Mouse (Mus musculus): ENCODE measurements around the gene Chchd6. TPM values are rescaled to one million over a fixed set of nuclear protein-coding genes. Genes with fewer than 3 reads are reported as not detected.
A peak's percentile ranks its signal among the peaks of the same experiment; 100 is the strongest.

Gene Chchd6
- polyA plus RNA-seq, 1 experiment from 2014 or later, result 51.1 TPM

- no peaks in the 10 kb centered on the region for H3K27me3 ChIP-seq (ENCODE audit: insufficient read depth, poor library complexity, severe bottlenecking)
- H3K36me3 ChIP-seq, result no peaks in the 10 kb centered on the region
- H3K9me3 ChIP-seq, result no peaks in the 10 kb centered on the region
- H3K4me1 ChIP-seq, result peaks cover 6% of the 10 kb centered on the region; the same call in 1 of the 2 replicates
- WGBS, result 76% methylated on average over 1 of the region's 1 CpGs
- no peak overlapping the region for H3K4me3 ChIP-seq
- H3K27ac ChIP-seq, result no peak overlapping the region
- DNase-seq (ENCODE audit: low spot score), result no peak
Measured at GRCm38 (mm10) chr6:89489533-89489932, 105.9 kb downstream of the Chchd6 start.

GRCm38 (mm10) chr6:89486055-89486454 is 109.4 kb downstream of the Chchd6 start:
- WGBS, result 41% methylated on average over 4 of the region's 4 CpGs
- H3K36me3 ChIP-seq, result no peaks in the 10 kb centered on the region
- H3K4me1 ChIP-seq, result peaks cover 6% of the 10 kb centered on the region; the same call in 1 of the 2 replicates
- H3K4me3 ChIP-seq, result no peak overlapping the region
- no peak for DNase-seq (ENCODE audit: low spot score)
- no peaks in the 10 kb centered on the region for H3K27me3 ChIP-seq (ENCODE audit: insufficient read depth, poor library complexity, severe bottlenecking)
- no peak overlapping the region for H3K27ac ChIP-seq
- H3K9me3 ChIP-seq, result no peaks in the 10 kb centered on the region

DNA sequence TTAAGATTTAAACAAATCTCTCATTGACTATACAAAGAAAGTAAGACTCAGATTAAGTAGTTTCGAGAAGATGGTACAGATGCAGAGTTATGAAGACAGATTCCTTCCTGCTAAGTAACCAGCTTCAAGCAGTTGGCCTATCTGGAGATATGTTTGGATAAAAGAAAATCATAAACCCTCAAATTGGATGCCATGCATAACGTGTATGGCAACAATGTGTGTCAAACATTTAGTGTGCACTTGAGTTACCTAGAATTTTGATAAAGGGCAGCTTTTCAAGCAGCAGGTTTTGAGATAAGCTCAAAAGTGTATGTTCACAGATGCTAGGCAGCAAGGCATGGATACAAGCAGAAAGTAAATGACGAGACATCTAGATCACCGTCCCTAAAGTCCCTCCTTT is 114.3 kb downstream of the Chchd6 start:
- Histone ChIP-seq H3K9me3 (no peaks in the 10 kb centered on the region), H3K27me3 (ENCODE audit: insufficient read depth, poor library complexity, severe bottlenecking) (no peaks in the 10 kb centered on the region), H3K27ac (no peak overlapping the region), H3K4me3 (no peak overlapping the region), H3K4me1 (peaks cover 6% of the 10 kb centered on the region; the same call in 1 of the 2 replicates), H3K36me3 (no peaks in the 10 kb centered on the region)
- no peak for DNase-seq (ENCODE audit: low spot score)
- 70% methylated on average over 4 of the region's 4 CpGs for WGBS

DNA sequence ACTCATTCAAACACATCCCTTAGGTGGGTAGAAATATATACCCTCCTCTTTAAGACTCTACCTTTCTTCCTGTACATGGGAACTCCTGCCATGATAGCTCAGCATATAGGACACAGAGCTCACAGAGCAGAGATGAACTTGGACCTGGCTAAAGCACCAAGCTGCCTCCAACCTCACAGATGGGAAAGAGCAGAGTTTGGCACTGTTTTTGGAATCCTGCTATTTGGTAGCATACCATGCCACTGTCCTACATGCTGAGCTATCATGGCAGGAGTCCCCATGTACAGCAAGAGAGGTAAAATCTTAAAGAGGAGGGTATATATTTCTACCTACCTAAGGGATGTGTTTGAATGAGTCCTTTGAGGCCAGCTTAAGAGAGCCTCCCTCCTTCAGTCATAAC is 127.5 kb downstream of the Chchd6 start:
- no peaks in the 10 kb centered on the region for H3K27me3 ChIP-seq (ENCODE audit: insufficient read depth, poor library complexity, severe bottlenecking)
- no peak for DNase-seq (ENCODE audit: low spot score)
- H3K4me1 ChIP-seq, result peaks cover 23% of the 10 kb centered on the region
- H3K9me3 ChIP-seq, result no peaks in the 10 kb centered on the region
- H3K36me3 ChIP-seq, result no peaks in the 10 kb centered on the region
- no peak overlapping the region for H3K27ac ChIP-seq
- H3K4me3 ChIP-seq, result no peak overlapping the region

GRCm38 (mm10) chr6:89467290-89467689 is 128.2 kb downstream of the Chchd6 start:
- Histone ChIP-seq H3K27ac (no peak overlapping the region), H3K27me3 (ENCODE audit: insufficient read depth, poor library complexity, severe bottlenecking) (no peaks in the 10 kb centered on the region), H3K9me3 (no peaks in the 10 kb centered on the region), H3K4me1 (peaks cover 23% of the 10 kb centered on the region), H3K4me3 (no peak overlapping the region), H3K36me3 (no peaks in the 10 kb centered on the region)
- no peak for DNase-seq (ENCODE audit: low spot score)
- WGBS, result 84% methylated on average over 9 of the region's 9 CpGs

DNA sequence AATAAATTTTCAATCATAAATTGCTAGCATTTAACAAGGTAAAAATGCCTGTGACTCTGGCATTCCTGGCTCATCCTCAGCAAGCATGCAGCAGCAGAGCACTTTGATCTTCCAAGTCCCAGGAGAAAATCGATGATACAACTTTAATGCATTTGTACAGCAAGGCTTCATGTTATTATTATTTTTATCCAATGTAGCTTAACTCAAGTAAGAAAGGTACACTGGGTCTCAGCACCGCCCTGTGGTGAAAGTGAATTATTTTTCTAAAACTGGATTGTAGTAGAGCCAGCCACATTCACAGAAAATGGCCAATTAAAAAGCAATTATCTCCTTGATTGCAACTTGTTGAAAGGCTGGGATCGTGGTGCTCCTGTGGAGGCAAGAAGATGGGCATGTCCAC is 128.6 kb downstream of the Chchd6 start:
- Histone ChIP-seq H3K4me3 (no peak overlapping the region), H3K9me3 (no peaks in the 10 kb centered on the region), H3K36me3 (no peaks in the 10 kb centered on the region), H3K4me1 (peaks cover 26% of the 10 kb centered on the region), H3K27me3 (ENCODE audit: insufficient read depth, poor library complexity, severe bottlenecking) (no peaks in the 10 kb centered on the region), H3K27ac (no peak overlapping the region)
- WGBS, result 77% methylated on average over 3 of the region's 3 CpGs
- DNase-seq (ENCODE audit: low spot score), result no peak

DNA sequence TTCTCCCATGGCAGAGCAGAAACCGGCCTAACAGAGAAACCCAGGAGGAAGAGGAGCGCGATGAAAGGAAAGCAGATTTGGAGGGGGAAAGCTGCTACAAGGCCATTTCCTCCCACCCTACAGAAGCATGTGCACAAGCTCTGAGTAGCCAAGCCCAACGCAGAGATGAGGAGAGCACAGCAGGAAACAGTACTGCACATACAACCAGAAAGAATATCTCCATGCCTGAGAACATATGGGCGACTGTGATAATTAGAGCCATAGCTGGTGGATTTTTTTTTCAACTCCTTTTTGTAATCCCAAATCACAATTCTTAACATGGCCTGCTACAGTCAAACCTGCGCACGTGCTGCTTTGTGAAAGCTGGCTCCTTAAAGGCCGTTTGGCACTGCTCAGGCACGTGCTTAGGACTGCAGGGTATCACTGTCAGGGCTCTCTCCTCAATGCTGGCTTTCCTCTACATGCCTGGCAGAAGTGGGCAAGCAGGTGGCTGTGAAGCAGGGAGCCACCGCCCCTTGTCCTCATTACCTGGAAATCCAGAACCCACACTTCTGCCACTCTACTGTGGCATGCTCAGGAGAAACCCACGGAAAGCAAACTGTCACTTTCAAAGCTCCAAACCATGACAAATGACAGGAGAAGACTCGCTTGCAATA is 129.3 kb downstream of the Chchd6 start:
- Histone ChIP-seq H3K27me3 (ENCODE audit: insufficient read depth, poor library complexity, severe bottlenecking) (no peaks in the 10 kb centered on the region), H3K4me1 (peaks cover 29% of the 10 kb centered on the region), H3K4me3 (no peak overlapping the region), H3K27ac (peak overlapping the region; percentile 16; the same call in 1 of the 2 replicates), H3K36me3 (no peaks in the 10 kb centered on the region), H3K9me3 (no peaks in the 10 kb centered on the region)
- peak; percentile 61 for DNase-seq (ENCODE audit: low spot score)
- WGBS, result 74% methylated on average over 12 of the region's 12 CpGs

GRCm38 (mm10) chr6:89462223-89462760 is 133.2 kb downstream of the Chchd6 start:
- H3K36me3 ChIP-seq, result no peaks in the 10 kb centered on the region
- peaks cover 11% of the 10 kb centered on the region for H3K4me1 ChIP-seq
- H3K27me3 ChIP-seq (ENCODE audit: insufficient read depth, poor library complexity, severe bottlenecking), result no peaks in the 10 kb centered on the region
- no peak overlapping the region for H3K4me3 ChIP-seq
- 94% methylated on average over 2 of the region's 2 CpGs for WGBS
- H3K27ac ChIP-seq, result no peak overlapping the region
- H3K9me3 ChIP-seq, result no peaks in the 10 kb centered on the region
- DNase-seq (ENCODE audit: low spot score), result no peak

GRCm38 (mm10) chr6:89461250-89462222 is 133.9 kb downstream of the Chchd6 start:
- 76% methylated on average over 9 of the region's 9 CpGs for WGBS
- H3K27me3 ChIP-seq (ENCODE audit: insufficient read depth, poor library complexity, severe bottlenecking), result no peaks in the 10 kb centered on the region
- no peak overlapping the region for H3K27ac ChIP-seq

DNA sequence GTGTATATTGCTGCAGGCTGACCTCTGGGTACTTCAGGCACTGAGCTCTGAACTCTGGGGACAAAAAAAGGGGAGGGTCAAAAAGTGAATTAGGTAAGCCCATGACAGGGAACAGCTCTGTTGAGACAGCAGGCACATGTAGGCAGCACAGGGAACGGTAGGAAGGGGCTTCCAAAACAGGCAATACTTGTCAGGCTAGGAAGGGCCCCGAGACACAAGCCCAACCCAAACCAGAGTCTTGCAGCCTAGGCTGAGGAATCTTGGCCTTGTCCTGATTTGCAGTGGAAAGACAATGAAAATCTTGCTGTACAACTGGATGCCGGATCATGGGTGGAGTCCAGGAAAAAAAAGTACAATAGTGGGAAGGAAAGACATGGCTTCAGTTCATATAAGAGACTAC is 135.8 kb downstream of the Chchd6 start:
- Histone ChIP-seq H3K4me3 (no peak overlapping the region), H3K36me3 (no peaks in the 10 kb centered on the region), H3K4me1 (peaks cover 30% of the 10 kb centered on the region), H3K27me3 (ENCODE audit: insufficient read depth, poor library complexity, severe bottlenecking) (no peaks in the 10 kb centered on the region), H3K27ac (no peak overlapping the region), H3K9me3 (no peaks in the 10 kb centered on the region)
- WGBS, result 64% methylated on average over 3 of the region's 3 CpGs
- DNase-seq (ENCODE audit: low spot score), result peak; percentile 61

More at GRCm38 (mm10) chr6:89461250-89462222, 133.9 kb downstream of the Chchd6 start:
- Histone ChIP-seq H3K36me3 (no peaks in the 10 kb centered on the region), H3K4me1 (peaks cover 15% of the 10 kb centered on the region), H3K9me3 (no peaks in the 10 kb centered on the region), H3K4me3 (no peak overlapping the region)
- DNase-seq (ENCODE audit: low spot score), result peak; percentile 58

DNA sequence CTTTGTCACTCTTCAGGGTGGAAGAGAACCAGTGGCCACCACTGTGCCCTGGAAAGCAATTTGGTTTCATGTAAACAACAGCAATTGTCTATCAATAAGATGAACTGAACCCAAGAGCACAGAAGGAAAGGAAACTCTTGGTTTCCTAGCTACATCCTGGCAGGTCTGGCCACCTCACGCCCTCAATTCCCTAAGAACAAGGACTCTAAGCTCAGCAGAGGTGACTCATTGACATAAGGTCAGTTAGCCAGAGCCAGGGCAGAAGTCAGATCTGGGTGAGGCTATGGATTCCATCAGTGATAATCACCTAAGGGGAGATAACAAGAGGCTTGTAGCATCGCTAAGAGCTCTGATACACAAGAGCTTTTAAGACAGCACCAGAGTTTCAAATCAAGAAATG is 137.9 kb downstream of the Chchd6 start:
- no peaks in the 10 kb centered on the region for H3K9me3 ChIP-seq
- H3K4me1 ChIP-seq, result peaks cover 47% of the 10 kb centered on the region
- no peaks in the 10 kb centered on the region for H3K27me3 ChIP-seq (ENCODE audit: insufficient read depth, poor library complexity, severe bottlenecking)
- no peaks in the 10 kb centered on the region for H3K36me3 ChIP-seq
- WGBS, result 34% methylated on average over 2 of the region's 2 CpGs
- no peak overlapping the region for H3K27ac ChIP-seq
- DNase-seq (ENCODE audit: low spot score), result no peak
- H3K4me3 ChIP-seq, result no peak overlapping the region

- Histone ChIP-seq H3K4me1 (peaks cover 46% of the 10 kb centered on the region), H3K9me3 (no peaks in the 10 kb centered on the region), H3K36me3 (no peaks in the 10 kb centered on the region), H3K27ac (peak overlapping the region; percentile 69; the same call in 1 of the 2 replicates), H3K4me3 (no peak overlapping the region), H3K27me3 (ENCODE audit: insufficient read depth, poor library complexity, severe bottlenecking) (no peaks in the 10 kb centered on the region)
- DNase-seq (ENCODE audit: low spot score), result no peak
- WGBS, result 53% methylated on average over 1 of the region's 1 CpGs
Measured at GRCm38 (mm10) chr6:89456409-89456961, 139.0 kb downstream of the Chchd6 start.

Data from heart, embryonic 10.5 days (tissue).